Mouse (Mus musculus) brain, adult 2 months (tissue): Measurements from ENCODE around the gene Dpm3.
"Not testable (repeated sequence)": the region's sequence is repeated elsewhere in the genome, so short reads cannot be mapped to it uniquely, and the experiment has no call there.

Experiments used
- DNase-seq: peaks from one replicate; pipeline ENCODE4 v3.0.0; 2011; ENCODE audit warnings: low read depth, low spot score

Gene Dpm3

GRCm38 (mm10) chr3:89259076-89259475 lies at the start of gene Dpm3:
Gene Dpm3 (plus strand): TSS chr3:89259358.
- DNase-seq, result peak; percentile 82

DNA sequence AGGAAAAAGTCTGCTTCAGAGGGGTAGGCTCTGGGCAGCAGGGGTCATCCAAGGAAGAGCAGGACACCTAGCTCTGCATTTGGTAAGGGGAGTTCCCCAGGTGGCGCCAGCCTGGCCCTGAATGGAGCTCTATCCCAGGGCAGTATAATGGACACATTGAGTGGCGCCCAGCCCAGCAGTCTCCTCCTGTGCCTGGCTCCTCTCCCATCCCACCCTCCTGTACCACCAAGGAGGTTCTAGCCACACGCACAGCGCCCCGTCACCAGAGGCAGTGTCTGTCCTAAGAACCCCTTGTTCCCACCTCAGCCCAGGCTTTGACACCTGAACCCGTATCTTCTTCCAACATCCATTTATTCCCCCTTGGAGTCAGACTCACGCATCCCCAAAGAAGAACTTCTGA lies 49.4 kb upstream of the Dpm3 start:
- no peak for DNase-seq

GRCm38 (mm10) chr3:89210162-89210561 lies 49.0 kb upstream of the Dpm3 start:
- no peak for DNase-seq

GRCm38 (mm10) chr3:89210731-89211130 lies 48.4 kb upstream of the Dpm3 start:
- DNase-seq, result no peak

- DNase-seq, result peak; percentile 96
These were observed 45.2 kb upstream of the Dpm3 start for GRCm38 (mm10) chr3:89213803-89214530.

GRCm38 (mm10) chr3:89214681-89215411 lies 44.3 kb upstream of the Dpm3 start, which contains the start of gene Thbs3:
Gene Thbs3 (plus strand): TSS chr3:89215180.
- DNase-seq, result peak; percentile 46

DNA sequence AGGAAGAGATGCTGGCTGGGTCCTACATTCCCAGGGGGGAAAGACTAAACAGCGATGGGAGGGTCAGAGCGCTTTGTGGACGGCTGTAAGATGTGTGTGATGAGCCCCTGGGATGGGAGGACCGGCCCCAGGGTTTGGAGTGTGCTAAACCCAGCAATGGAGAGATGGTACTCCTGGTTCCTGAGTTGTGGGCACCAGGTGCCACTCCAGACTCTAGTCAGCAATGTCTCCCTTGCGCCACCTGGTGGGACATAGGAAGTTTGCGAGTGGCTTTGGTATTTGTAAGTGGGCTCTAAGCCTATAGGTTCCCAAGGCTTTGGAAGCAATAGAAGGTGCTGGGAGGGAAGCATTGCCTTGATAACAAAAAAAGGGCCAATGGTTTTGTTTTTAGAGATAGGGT lies 43.3 kb upstream of the Dpm3 start:
- DNase-seq, result peak; percentile 94

DNA sequence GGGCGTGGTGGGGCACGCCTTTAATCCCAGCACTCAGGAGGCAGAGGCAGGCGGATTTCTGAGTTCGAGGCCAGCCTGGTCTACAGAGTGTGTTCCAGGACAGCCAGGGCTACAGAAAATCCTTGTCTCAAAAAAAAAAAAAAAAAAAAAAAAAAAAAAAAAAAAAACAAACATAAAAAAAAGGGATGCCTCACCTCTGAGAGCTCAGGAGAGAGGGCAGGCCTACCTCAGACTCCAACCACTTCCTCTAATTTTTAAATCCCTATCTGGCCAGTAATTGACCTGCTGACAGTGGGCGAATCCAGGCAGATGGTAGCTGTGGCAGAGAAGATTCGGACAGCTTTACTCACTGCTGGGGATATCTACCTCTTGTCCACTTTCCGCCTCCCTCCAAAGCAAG lies 42.8 kb upstream of the Dpm3 start:
- DNase-seq, result not testable (repeated sequence)

DNA sequence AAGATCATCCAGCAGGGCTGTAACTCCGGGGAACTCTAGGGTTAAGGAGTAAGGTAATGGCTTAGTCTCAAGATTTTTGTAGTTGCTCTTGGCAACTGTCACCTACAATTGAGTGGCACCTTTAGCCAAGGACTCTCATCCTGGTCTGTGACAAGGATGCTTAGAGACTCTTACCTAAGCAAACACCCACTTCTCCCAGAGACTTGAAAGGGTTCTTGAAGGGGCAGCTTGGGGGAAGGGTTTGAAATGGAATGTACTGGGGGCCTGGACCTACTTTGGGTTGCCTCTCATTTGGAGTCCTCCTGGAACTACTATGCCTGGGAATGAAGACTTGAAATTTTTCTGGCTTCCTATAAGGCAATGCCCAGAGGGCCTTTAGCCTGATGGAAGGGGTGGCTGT lies 40.9 kb upstream of the Dpm3 start:
- no peak for DNase-seq

GRCm38 (mm10) chr3:89219546-89219945 lies 39.6 kb upstream of the Dpm3 start:
- DNase-seq, result no peak

GRCm38 (mm10) chr3:89221167-89221566 lies 38.0 kb upstream of the Dpm3 start:
- peak; percentile 56 for DNase-seq

DNA sequence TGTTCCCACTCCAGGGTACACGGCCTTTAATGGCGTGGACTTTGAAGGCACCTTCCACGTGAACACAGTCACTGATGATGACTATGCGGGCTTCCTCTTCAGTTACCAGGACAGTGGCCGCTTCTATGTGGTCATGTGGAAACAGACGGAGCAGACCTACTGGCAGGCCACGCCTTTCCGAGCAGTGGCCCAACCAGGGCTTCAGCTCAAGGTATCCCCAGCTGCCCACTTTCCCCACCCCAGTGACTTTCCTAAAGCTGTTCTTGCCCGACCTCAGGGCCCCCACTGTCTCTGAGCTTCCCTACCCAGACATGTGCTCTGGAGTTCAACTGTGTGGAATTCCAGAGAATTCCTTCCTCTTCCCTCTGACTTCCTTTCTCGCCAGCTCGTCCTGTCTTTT lies 34.4 kb upstream of the Dpm3 start:
- no peak for DNase-seq

- no peak for DNase-seq
These were observed 33.8 kb upstream of the Dpm3 start for GRCm38 (mm10) chr3:89225321-89225815.

DNA sequence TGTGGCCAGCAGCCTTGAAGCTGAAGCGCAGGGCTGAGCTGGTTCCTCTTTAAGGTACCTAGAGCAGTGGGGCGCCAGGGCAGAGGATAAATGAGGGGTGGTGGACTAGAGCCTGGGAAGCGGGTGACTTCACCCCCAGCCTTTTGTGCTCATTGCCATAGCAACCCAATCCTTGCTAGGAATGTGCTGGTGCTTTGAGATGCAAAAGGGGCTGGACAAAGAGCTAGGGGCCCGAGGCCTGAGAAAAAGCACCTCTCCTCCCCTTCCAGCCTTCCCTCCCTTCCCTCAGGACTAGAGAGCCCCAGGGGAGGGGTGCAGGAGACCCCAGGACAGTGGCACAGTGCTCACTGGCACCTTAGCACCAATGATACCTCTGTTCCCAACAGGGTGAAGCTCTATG lies 33.2 kb upstream of the Dpm3 start:
- peak; percentile 67 for DNase-seq

- no peak for DNase-seq
These were observed 32.8 kb upstream of the Dpm3 start for GRCm38 (mm10) chr3:89226361-89226760.

DNA sequence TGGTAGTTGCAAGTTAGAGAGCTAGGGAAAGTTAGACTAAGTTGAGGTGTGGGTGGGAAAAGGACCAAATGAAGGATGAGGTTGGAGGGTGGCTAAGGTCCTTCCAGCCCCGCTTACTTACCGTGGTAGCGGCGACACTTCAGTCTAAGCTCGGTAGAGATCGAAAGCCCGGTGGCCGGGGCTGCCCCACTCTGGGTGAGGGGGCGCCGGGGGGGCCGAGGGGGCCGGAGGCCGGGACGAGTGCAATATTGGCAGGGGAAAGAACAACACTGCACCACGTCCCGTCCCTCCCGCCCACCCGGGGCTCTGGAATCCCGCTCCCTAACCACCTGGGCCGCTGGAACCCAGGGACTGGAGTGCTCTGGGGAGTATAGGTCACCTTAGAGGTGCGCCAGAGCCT lies 32.3 kb upstream of the Dpm3 start, which contains the start of gene Mtx1:
Mtx1 (minus strand) TSS at position 189 of the 400 bp plus-strand sequence.
- no peak for DNase-seq

DNA sequence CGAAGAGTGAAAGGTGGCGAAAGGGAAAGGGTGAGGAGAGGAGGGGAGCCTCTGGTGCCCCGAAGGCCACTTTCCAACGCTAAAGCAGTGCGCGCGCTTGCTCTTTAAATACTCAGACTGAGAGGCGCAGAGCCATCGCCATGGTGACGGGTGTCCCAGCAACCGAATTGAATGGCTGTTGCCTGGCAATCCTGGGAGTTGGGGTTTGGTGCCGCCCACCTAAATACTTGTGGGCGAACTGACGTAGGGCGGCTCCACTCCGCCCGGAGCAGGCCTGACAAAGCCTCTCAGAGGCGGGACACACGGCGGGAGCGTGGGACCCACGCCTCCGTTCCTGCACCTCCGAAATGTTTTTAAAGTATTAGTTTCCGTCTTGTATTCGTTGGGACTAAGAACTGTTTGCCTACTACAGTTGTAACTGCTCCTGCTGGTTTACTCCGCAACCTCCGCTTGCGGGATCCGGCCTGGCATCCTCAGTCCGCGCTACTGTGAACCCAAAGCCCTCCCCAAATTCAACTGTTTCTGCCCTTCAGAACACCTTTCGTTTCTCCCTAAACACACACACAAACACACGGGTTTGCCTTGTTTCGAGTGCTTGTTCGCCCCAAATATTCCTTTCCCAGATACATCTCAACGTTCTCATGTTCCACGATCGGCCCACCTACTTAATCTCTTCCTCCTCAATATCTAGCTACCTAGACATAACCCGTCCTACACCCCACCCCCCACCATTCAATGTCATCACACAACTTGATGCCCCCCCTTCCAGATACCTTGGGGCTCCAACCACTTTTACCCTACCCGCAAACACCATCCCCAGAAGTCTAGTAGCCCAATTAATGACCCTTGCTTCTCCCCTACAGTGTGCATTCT lies 31.6 kb upstream of the Dpm3 start:
- peak; percentile 96 for DNase-seq

GRCm38 (mm10) chr3:89228180-89228549 lies 31.0 kb upstream of the Dpm3 start:
- DNase-seq, result peak; percentile 86

DNA sequence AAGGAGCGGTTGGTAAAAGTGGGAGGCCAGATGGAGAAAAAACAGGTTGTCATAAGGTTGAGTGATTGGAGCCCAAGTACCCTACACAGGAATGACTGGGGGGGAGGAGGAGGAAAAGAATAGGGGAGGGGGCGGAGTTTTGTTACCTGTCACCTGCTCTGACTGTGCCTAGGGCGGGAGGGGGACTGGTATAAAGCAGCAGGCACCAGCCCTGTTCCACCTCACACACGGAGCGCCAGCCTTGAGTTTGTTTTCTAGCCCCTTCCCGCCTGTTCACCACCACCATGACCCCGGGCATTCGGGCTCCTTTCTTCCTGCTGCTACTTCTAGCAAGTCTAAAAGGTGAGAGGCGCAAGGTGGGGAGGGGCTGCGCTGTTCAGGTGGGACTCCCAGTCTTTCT lies 30.3 kb upstream of the Dpm3 start, which contains the start of gene Muc1:
Muc1 (plus strand) TSS at position 222 of the 400 bp plus-strand sequence.
- no peak for DNase-seq

GRCm38 (mm10) chr3:89229276-89229675 lies 29.9 kb upstream of the Dpm3 start:
- DNase-seq, result no peak

DNA sequence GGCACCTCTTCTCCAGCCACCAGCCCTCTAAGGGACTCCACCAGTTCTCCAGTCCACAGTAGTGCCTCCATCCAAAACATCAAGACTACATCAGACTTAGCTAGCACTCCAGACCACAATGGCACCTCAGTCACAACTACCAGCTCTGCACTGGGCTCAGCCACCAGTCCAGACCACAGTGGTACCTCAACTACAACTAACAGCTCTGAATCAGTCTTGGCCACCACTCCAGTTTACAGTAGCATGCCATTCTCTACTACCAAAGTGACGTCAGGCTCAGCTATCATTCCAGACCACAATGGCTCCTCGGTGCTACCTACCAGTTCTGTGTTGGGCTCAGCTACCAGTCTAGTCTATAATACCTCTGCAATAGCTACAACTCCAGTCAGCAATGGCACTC lies 28.6 kb upstream of the Dpm3 start:
- DNase-seq, result no peak

- DNase-seq, result no peak
These were observed 27.8 kb upstream of the Dpm3 start for GRCm38 (mm10) chr3:89231345-89231744.
